Mouse (Mus musculus): Measurements from ENCODE around the gene Vapa. TPM values are rescaled to one million over a fixed set of nuclear protein-coding genes. Genes with fewer than 3 reads are reported as not detected.
"Not testable (repeated sequence)": the region's sequence is repeated elsewhere in the genome, so short reads cannot be mapped to it uniquely, and the experiment has no call there.

Gene Vapa
- polyA plus RNA-seq, 1 experiment: 60.4 TPM

DNA sequence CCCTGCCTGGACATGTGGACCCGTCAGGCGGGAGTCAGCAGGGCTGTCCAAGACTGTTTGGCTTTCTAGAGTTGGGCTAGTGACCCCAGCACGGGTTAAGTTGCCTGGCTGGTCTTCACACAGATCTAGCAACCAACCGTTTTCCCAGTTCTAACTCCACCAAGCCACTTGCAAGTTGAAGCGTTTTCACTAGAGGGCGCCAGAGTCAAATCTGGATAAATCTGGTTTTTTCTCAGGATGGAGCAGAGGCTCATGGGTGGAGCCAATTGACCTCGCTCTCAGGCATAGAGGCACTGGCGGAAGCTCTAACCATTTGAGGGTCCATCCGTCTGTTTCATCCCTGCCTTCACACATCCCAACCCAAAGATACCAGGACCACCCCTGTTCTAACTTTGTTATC lies 55.1 kb downstream of the Vapa start:
- WGBS: 28% methylated on average over 9 of the region's 9 CpGs
- Histone ChIP-seq H3K4me3 (replicated peaks; ENCODE audit: control insufficient read depth, low read depth, low read length) (no peak overlapping the region), H3K27ac (ENCODE audit: control insufficient read depth, insufficient read depth, low read depth, low read length, poor library complexity) (no peak overlapping the region), H3K4me1 (ENCODE audit: control insufficient read depth, insufficient read depth, low read length) (no peaks in the 10 kb centered on the region; the same call in 1 of the 2 replicates)
- TF ChIP-seq POLR2A (IDR thresholded peaks at IDR 0.05; ENCODE audit: borderline replicate concordance, control insufficient read depth, low read depth, low read length) (no peak), CTCF (IDR thresholded peaks at IDR 0.05; ENCODE audit: control insufficient read depth, insufficient read depth, low read length) (peak; percentile 39; the same call in 1 of the 2 replicates)

DNA sequence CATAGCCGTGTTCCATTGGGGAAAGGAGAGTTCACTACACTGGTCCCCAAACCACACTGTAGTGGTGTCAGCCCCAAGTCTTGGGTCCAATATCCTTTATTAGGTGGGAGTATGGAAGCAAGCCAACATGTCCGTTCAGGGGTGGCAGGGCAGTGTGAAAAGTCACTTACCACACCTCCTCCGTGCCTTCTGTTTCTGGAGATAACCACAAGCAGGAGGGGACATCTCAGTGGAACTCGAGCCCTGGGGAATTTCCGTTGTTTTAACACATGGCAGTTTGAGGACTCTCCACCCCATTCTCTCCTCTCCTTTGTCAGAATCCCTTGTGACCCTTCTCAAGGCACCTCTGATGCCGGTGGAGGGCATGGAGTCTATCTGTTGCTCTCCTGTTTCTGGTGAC lies 56.1 kb downstream of the Vapa start:
- no peaks in the 10 kb centered on the region; the same call in 1 of the 2 replicates for H3K4me1 ChIP-seq (ENCODE audit: control insufficient read depth, insufficient read depth, low read length)
- no peak overlapping the region for H3K4me3 ChIP-seq (replicated peaks; ENCODE audit: control insufficient read depth, low read depth, low read length)
- WGBS: 34% methylated on average over 6 of the region's 6 CpGs
- no peak for TF ChIP-seq POLR2A (IDR thresholded peaks at IDR 0.05; ENCODE audit: borderline replicate concordance, control insufficient read depth, low read depth, low read length)
- TF ChIP-seq CTCF (IDR thresholded peaks at IDR 0.05; ENCODE audit: control insufficient read depth, insufficient read depth, low read length): no peak
- no peak overlapping the region for H3K27ac ChIP-seq (ENCODE audit: control insufficient read depth, insufficient read depth, low read depth, low read length, poor library complexity)

GRCm38 (mm10) chr17:65556798-65557197 lies 56.6 kb downstream of the Vapa start:
- Histone ChIP-seq H3K4me3 (replicated peaks; ENCODE audit: control insufficient read depth, low read depth, low read length) (no peak overlapping the region), H3K4me1 (ENCODE audit: control insufficient read depth, insufficient read depth, low read length) (no peaks in the 10 kb centered on the region; the same call in 1 of the 2 replicates), H3K27ac (ENCODE audit: control insufficient read depth, insufficient read depth, low read depth, low read length, poor library complexity) (no peak overlapping the region)
- WGBS: 60% methylated on average over 10 of the region's 10 CpGs
- TF ChIP-seq POLR2A (IDR thresholded peaks at IDR 0.05; ENCODE audit: borderline replicate concordance, control insufficient read depth, low read depth, low read length) (no peak), CTCF (IDR thresholded peaks at IDR 0.05; ENCODE audit: control insufficient read depth, insufficient read depth, low read length) (no peak)

GRCm38 (mm10) chr17:65552426-65552997 lies 60.8 kb downstream of the Vapa start:
- TF ChIP-seq POLR2A (IDR thresholded peaks at IDR 0.05; ENCODE audit: borderline replicate concordance, control insufficient read depth, low read depth, low read length) (no peak), CTCF (IDR thresholded peaks at IDR 0.05; ENCODE audit: control insufficient read depth, insufficient read depth, low read length) (no peak)
- no peaks in the 10 kb centered on the region; the same call in 1 of the 2 replicates for H3K4me1 ChIP-seq (ENCODE audit: control insufficient read depth, insufficient read depth, low read length)
- H3K27ac ChIP-seq (ENCODE audit: control insufficient read depth, insufficient read depth, low read depth, low read length, poor library complexity): no peak overlapping the region
- 87% methylated on average over 12 of the region's 12 CpGs for WGBS
- no peak overlapping the region for H3K4me3 ChIP-seq (replicated peaks; ENCODE audit: control insufficient read depth, low read depth, low read length)

GRCm38 (mm10) chr17:65550357-65550756 lies 63.0 kb downstream of the Vapa start:
- H3K4me1 ChIP-seq (ENCODE audit: control insufficient read depth, insufficient read depth, low read length): no peaks in the 10 kb centered on the region; the same call in 1 of the 2 replicates
- no peak for TF ChIP-seq POLR2A (IDR thresholded peaks at IDR 0.05; ENCODE audit: borderline replicate concordance, control insufficient read depth, low read depth, low read length)
- TF ChIP-seq CTCF (IDR thresholded peaks at IDR 0.05; ENCODE audit: control insufficient read depth, insufficient read depth, low read length): no peak
- no peak overlapping the region for H3K27ac ChIP-seq (ENCODE audit: control insufficient read depth, insufficient read depth, low read depth, low read length, poor library complexity)
- H3K4me3 ChIP-seq (replicated peaks; ENCODE audit: control insufficient read depth, low read depth, low read length): no peak overlapping the region
- WGBS: 75% methylated on average over 4 of the region's 4 CpGs

GRCm38 (mm10) chr17:65548698-65549365 lies 64.5 kb downstream of the Vapa start:
- TF ChIP-seq POLR2A (IDR thresholded peaks at IDR 0.05; ENCODE audit: borderline replicate concordance, control insufficient read depth, low read depth, low read length) (no peak), CTCF (IDR thresholded peaks at IDR 0.05; ENCODE audit: control insufficient read depth, insufficient read depth, low read length) (no peak)
- no peak overlapping the region for H3K4me3 ChIP-seq (replicated peaks; ENCODE audit: control insufficient read depth, low read depth, low read length)
- H3K4me1 ChIP-seq (ENCODE audit: control insufficient read depth, insufficient read depth, low read length): no peaks in the 10 kb centered on the region
- 81% methylated on average over 18 of the region's 18 CpGs for WGBS
- no peak overlapping the region for H3K27ac ChIP-seq (ENCODE audit: control insufficient read depth, insufficient read depth, low read depth, low read length, poor library complexity)

- H3K27ac ChIP-seq (ENCODE audit: control insufficient read depth, insufficient read depth, low read depth, low read length, poor library complexity); H3K4me1 ChIP-seq (ENCODE audit: control insufficient read depth, insufficient read depth, low read length); H3K4me3 ChIP-seq (replicated peaks; ENCODE audit: control insufficient read depth, low read depth, low read length): not testable (repeated sequence)
- WGBS: 66% methylated on average over 4 of the region's 4 CpGs
Measured at GRCm38 (mm10) chr17:65546221-65546620, 67.1 kb downstream of the Vapa start.

DNA sequence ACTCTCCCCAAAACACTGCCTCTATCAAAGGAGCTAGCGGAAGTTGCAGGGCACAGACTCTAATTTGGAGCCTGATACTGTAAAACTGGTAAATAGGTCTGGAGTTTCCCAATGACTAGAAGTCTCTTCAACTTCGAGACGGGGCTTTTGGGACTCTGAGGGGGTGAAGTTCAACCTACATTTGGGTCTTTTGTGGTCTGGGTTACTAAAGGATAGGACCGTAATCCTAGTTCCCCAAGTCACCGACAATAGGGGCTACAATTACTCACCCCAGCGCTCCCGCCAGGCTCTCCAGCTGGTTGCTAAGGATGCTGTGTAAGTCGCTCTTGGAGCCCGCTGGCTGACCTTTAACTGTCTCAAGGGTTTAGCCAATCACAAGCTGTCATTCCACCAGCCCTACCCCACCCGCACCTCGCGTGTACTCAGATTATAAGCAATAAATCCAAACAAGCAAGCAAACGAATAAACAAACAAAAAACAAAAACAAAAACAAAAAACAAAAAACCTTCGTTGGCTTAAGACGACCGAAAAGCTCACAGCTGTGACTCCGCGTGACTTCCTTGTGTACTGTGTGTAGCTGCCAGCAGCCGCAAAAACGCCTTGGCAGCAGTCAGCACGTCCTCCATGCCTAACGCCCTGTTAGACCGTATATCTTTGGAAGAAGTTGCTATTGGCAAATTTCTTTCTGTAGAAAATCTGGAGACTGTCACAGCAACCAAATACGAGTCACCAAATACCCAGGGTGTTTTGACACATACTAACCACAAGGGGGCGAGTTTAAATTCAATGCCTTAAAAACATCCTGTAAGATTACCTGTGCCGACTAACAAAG lies 72.7 kb downstream of the Vapa start, which contains the start of gene Tmem232:
Tmem232 (minus strand) TSS at position 342 of the 832 bp plus-strand sequence.
- no peak within 1 kb of the TSS for H3K27ac ChIP-seq (ENCODE audit: control insufficient read depth, insufficient read depth, low read depth, low read length, poor library complexity)
- no peak within 1 kb of the TSS for H3K4me3 ChIP-seq (replicated peaks; ENCODE audit: control insufficient read depth, low read depth, low read length)
- no peaks in the 10 kb centered on the region for H3K4me1 ChIP-seq (ENCODE audit: control insufficient read depth, insufficient read depth, low read length)
- no peak for TF ChIP-seq POLR2A (IDR thresholded peaks at IDR 0.05; ENCODE audit: borderline replicate concordance, control insufficient read depth, low read depth, low read length)
- TF ChIP-seq CTCF (IDR thresholded peaks at IDR 0.05; ENCODE audit: control insufficient read depth, insufficient read depth, low read length): no peak
- 11% methylated on average over 26 of the region's 26 CpGs for WGBS

All from bone marrow, adult 2 months (tissue).